Mouse (Mus musculus): ENCODE data around the gene Mgp. TPM values are rescaled to one million over a fixed set of nuclear protein-coding genes. Genes with fewer than 3 reads are reported as not detected.

The Mgp gene
- polyA plus RNA-seq, 1 experiment = 117 TPM

DNA sequence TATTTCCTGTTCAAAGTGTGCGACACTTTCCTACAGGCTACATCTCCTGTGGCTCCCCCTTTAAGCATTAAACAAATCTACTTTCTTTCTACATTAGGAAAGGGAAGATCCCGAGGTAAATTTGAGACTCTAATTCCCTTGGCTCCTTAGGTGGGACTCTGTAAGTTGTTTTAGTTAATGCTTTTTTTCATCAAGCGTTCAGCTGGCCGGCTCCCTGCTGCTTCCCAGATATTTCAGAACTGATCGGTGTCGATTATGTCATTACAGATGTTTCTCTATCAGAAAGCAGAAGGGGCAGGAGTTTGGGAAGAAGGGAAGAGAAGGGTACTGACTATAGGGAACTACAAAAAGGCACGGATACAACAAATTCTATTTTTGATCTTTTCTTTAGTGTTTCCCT is 48.5 kb downstream of the Mgp start:
- TF ChIP-seq POLR2A (IDR thresholded peaks at IDR 0.05; ENCODE audit: borderline replicate concordance, control insufficient read depth, low read depth, low read length) (no peak), CTCF (IDR thresholded peaks at IDR 0.05; ENCODE audit: control insufficient read depth, insufficient read depth, low read length) (no peak)
- Histone ChIP-seq H3K27ac (ENCODE audit: control insufficient read depth, insufficient read depth, low read depth, low read length, poor library complexity) (peak overlapping the region; percentile 89; the same call in 1 of the 2 replicates), H3K4me3 (replicated peaks; ENCODE audit: control insufficient read depth, low read depth, low read length) (peak overlapping the region; percentile 98), H3K4me1 (ENCODE audit: control insufficient read depth, insufficient read depth, low read length) (no peaks in the 10 kb centered on the region; the same call in 1 of the 2 replicates)
- 5% methylated on average over 7 of the region's 7 CpGs for WGBS

DNA sequence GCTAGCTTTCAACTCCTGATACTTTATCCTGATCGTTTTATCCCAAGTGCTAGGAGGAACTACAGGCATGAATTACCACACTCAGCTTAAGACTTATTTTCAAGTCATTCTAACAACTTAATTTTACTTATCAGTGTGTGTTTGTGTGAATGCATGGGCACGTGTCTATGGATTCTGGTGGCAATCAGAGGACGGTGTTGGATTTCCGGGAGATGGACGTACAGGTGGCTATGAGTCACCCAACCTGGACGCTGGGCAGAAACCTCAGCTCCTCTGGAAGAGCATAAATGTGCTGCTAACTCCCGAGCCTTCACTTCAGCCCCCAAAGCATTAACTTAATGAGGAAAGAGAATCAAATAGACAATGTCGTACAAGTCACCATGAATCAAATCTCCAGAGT is 50.6 kb downstream of the Mgp start:
- Histone ChIP-seq H3K4me1 (ENCODE audit: control insufficient read depth, insufficient read depth, low read length) (no peaks in the 10 kb centered on the region; the same call in 1 of the 2 replicates), H3K4me3 (replicated peaks; ENCODE audit: control insufficient read depth, low read depth, low read length) (no peak overlapping the region), H3K27ac (ENCODE audit: control insufficient read depth, insufficient read depth, low read depth, low read length, poor library complexity) (no peak overlapping the region)
- WGBS = 92% methylated on average over 8 of the region's 8 CpGs
- TF ChIP-seq CTCF (IDR thresholded peaks at IDR 0.05; ENCODE audit: control insufficient read depth, insufficient read depth, low read length) (no peak), POLR2A (IDR thresholded peaks at IDR 0.05; ENCODE audit: borderline replicate concordance, control insufficient read depth, low read depth, low read length) (no peak)

Other genes with a start within 250 kb of the Mgp start
- gene Plbd1, start 213.9 kb downstream of the Mgp start, polyA plus RNA-seq (2011; ENCODE audit: insufficient read depth, insufficient read length, low replicate concordance, missing spikeins) = 21.1 and 70.1 TPM in 2 replicates
- not detected in 2 replicates for gene Gucy2c, start 94.1 kb downstream of the Mgp start, polyA plus RNA-seq (2011; ENCODE audit: insufficient read depth, insufficient read length, low replicate concordance, missing spikeins)
- 7.2 and 8.0 TPM in 2 replicates for gene Hist4h4, start 71.4 kb downstream of the Mgp start, polyA plus RNA-seq (2011; ENCODE audit: insufficient read depth, insufficient read length, low replicate concordance, missing spikeins)
- gene H2afj, start 67.6 kb downstream of the Mgp start, polyA plus RNA-seq (2011; ENCODE audit: insufficient read depth, insufficient read length, low replicate concordance, missing spikeins) = 65.5 and 78.9 TPM in 2 replicates
- gene BC049715, start 48.2 kb downstream of the Mgp start, polyA plus RNA-seq (2011; ENCODE audit: insufficient read depth, insufficient read length, low replicate concordance, missing spikeins) = not detected in 2 replicates
- gene Wbp11, start 47.6 kb downstream of the Mgp start, polyA plus RNA-seq (2011; ENCODE audit: insufficient read depth, insufficient read length, low replicate concordance, missing spikeins) = 38.3 and 48.2 TPM in 2 replicates
- 0.95 and 1.9 TPM in 2 replicates for gene Smco3, start 40.4 kb downstream of the Mgp start, polyA plus RNA-seq (2011; ENCODE audit: insufficient read depth, insufficient read length, low replicate concordance, missing spikeins)
- gene Art4, start 18.1 kb downstream of the Mgp start, polyA plus RNA-seq (2011; ENCODE audit: insufficient read depth, insufficient read length, low replicate concordance, missing spikeins) = 18.5 and 20.6 TPM in 2 replicates
- gene Erp27, start 46.4 kb upstream of the Mgp start, polyA plus RNA-seq (2011; ENCODE audit: insufficient read depth, insufficient read length, low replicate concordance, missing spikeins) = 4.8 and 11.3 TPM in 2 replicates
- 0.27 and 0.42 TPM in 2 replicates for gene Pde6h, start 48.0 kb upstream of the Mgp start, polyA plus RNA-seq (2011; ENCODE audit: insufficient read depth, insufficient read length, low replicate concordance, missing spikeins)
- 251 and 531 TPM in 2 replicates for gene Arhgdib, start 66.1 kb upstream of the Mgp start, polyA plus RNA-seq (2011; ENCODE audit: insufficient read depth, insufficient read length, low replicate concordance, missing spikeins)